Mouse (Mus musculus): ENCODE measurements around the gene Pepd.
"Not testable (repeated sequence)": the region's sequence is repeated elsewhere in the genome, so short reads cannot be mapped to it uniquely, and the experiment has no call there.

Gene Pepd

DNA sequence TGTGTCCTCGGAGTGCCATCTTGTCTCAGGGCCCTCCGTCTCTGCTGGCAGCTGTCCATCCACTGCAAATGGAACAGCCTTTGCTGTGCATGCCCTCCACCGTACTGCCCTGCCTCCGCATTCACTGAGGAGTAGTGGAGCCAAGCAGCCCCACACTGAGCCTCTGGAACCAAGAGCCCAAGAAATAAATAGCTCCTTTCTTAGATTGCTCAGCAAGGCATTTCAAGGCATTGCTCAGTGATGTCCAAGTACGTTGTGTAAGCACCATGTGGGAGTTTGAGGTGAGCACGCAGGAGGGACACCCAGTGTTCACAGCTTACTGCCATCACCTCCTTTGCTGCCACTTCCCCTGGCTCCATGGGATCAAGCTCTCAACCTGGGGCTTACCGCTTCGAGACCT, 20.5 kb downstream of the Pepd start:
- CTCF ChIA-PET, result no interaction called here

- CTCF ChIA-PET, result no interaction called here
Measured at GRCm38 (mm10) chr7:34933142-34933541, 21.0 kb downstream of the Pepd start.

GRCm38 (mm10) chr7:34936347-34936746, 24.2 kb downstream of the Pepd start:
- CTCF ChIA-PET, result no interaction called here

- CTCF ChIA-PET, result interaction anchor here (0.5 to 0.7 kb wide), 2 partner anchors 175 to 690 kb away, joined by 6 to 8 read pairs; no protein-coding TSS in a partner anchor
Measured at GRCm38 (mm10) chr7:34938636-34939261, 26.6 kb downstream of the Pepd start.

- CTCF ChIA-PET, result no interaction called here
Measured at GRCm38 (mm10) chr7:34939262-34939951, 27.2 kb downstream of the Pepd start.

DNA sequence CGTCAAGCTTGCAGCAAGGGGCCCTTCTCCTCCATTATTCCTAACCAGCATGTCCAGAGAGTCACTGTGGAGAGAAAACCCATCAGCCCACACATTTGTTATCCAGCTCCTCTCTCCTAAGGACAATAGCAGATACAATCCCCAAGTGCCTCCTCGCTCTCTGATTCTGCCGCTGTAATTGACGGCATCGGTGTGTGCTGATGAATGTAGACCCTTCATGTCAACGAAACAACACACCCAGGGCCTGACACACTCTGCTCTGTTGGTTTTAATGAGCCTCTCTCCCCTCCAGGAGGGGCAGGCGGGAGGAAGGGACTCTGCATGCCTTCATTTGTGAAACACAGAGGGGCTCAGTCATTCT, 27.8 kb downstream of the Pepd start:
- CTCF ChIA-PET, result no interaction called here

GRCm38 (mm10) chr7:34943581-34944123, 31.5 kb downstream of the Pepd start:
- CTCF ChIA-PET, result interaction anchor here (0.7 kb wide), 1 partner anchor 17 kb away, joined by 8 read pairs; no protein-coding TSS in a partner anchor

GRCm38 (mm10) chr7:34946269-34946925, 34.2 kb downstream of the Pepd start:
- CTCF ChIA-PET, result no interaction called here

GRCm38 (mm10) chr7:34954548-34954947, 42.4 kb downstream of the Pepd start:
- CTCF ChIA-PET, result no interaction called here

- CTCF ChIA-PET, result no interaction called here
Measured at GRCm38 (mm10) chr7:34955295-34955694, 43.1 kb downstream of the Pepd start.

DNA sequence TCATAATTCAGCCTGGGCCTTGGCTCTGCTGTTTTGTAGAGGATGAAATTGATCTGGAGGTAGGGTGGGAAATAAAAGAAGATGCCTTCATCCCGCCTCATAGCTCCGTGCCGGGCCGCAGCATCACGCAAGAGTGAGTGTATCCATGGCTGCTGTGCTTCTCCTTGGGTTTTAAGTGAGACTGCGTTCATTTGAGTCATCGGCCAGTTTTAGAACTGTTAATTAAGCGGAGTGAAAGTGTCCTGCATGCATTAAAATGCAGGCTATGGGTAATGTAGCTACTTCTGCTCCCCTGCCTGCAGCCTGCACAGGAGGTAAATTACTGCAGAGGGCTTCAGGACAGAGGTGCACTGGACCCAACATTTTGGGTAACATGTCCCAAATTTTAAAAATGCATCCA, 45.0 kb downstream of the Pepd start:
- CTCF ChIA-PET, result no interaction called here

DNA sequence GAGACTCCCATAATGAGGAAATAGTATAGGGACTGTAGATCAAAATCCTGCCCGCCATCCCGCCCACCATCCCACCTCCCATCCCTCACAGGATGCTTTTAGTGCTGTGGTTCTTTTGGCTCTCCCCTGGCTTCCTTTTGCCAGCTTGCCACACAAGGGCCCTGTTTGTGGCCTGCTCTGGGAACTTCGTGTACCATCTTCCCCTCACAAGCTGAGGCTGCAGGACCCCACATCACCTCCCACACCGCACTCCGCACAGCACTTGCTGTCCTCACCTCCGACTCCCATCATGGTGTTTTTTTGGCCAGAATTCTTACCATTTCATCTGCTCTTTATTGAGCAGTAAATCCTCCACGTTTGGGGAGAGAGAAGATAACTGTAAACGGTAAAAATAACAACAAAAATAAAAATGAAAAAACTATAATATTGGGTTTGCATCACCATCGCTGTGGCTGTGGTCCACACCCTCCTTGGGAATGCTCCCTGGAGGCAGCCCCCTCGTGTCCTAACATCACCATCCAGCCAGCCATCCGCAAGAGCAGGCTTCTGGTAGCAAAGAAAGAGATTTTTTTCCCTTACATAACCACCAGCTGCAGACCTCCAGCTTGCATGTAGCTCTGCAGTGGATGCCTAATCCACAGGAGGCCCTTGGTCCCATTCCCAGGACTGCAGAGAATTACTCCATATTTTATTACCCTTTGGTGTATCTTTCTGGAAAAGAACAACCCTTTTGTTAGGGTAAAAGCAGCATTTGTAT, 51.9 kb downstream of the Pepd start:
- CTCF ChIA-PET, result no interaction called here

- CTCF ChIA-PET, result no interaction called here
Measured at GRCm38 (mm10) chr7:34967362-34967761, 55.2 kb downstream of the Pepd start.

- CTCF ChIA-PET, result no interaction called here
Measured at GRCm38 (mm10) chr7:34968749-34969433, 56.7 kb downstream of the Pepd start.

DNA sequence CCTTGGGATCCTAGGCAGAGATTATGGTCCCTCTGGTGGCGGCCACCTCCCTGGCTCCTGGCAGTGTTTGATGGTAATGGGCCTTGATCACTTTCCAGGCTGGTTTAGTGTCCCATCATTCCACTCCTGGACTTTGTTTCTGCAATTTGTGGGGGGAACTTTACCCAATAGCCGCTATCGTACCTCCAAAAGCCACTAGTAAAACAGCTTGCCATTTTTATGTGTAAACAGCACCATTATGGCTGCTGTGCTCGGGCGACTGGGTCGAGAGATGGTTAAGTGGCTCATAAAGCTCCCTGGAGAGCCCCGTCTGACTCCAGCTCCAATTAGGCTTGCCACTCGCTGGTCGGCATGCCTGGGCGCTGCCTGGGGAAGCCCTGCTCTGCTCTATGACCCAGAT, 59.6 kb downstream of the Pepd start:
- CTCF ChIA-PET, result no interaction called here

DNA sequence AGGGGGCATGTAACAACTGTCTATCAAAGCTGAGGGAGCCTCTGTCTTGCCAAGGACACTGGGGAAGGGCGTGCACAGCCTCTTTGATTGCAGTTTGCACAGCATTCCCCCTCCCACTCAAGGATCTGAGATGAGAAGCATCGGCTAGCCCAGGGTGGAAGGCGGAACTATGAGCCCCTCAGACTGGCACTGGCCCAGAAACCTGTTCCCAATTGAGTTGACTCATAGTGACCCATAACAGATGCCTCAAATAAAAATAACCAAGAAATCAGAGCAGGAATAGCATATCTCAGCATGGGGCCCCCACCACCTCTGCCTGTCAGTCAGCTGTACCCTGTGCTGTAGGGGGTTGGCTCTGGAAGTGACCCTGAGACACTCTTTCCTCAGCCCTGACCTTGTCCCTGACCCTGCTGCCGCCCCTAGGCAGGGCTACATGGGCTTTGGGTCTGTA, 60.8 kb downstream of the Pepd start:
- CTCF ChIA-PET, result no interaction called here

- CTCF ChIA-PET, result no interaction called here
Measured at GRCm38 (mm10) chr7:34973877-34974276, 61.7 kb downstream of the Pepd start.

GRCm38 (mm10) chr7:34975913-34976312, 63.7 kb downstream of the Pepd start:
- CTCF ChIA-PET, result no interaction called here

GRCm38 (mm10) chr7:34977403-34977802, 65.2 kb downstream of the Pepd start:
- CTCF ChIA-PET, result no interaction called here

GRCm38 (mm10) chr7:34981803-34982202, 69.6 kb downstream of the Pepd start:
- CTCF ChIA-PET, result no interaction called here

DNA sequence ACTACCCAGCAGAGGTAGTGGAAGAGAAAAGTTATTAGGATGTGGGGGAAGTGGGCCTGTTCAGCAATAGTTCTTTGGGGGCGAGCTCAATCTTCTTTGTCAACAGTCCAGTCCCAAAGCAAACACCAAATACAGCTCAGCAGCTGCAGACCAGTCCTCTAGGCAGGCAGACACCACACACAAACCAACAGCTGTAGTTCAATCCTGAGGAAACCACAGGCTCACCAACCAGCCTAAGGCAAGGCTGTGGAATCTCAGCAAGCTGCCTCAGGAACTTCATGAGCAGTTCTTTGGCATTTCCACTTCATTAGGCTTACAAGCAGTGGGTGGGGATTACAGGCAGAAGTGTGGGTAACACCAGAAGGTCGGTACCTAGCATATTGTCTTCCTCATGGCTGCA, 70.2 kb downstream of the Pepd start:
- CTCF ChIA-PET, result not testable (repeated sequence)
